Mouse (Mus musculus) gastrocnemius, adult 18-20 months (tissue): ENCODE measurements at regions not wholly inside any gene's neighbourhood (a gene's known extent, or its start where the extent isn't known, plus 50 kb on each side); places are given as distances from the start of the nearest gene placed in this dataset.

Experiments used
- DNase-seq: peaks from one replicate; pipeline ENCODE4 v3.0.0; 2021; ENCODE audit warnings: low spot score

- DNase-seq, result no peak
Measured at GRCm38 (mm10) chr2:72875677-72876076, 104.6 kb downstream of the Sp3 start.

- no peak for DNase-seq
Measured at GRCm38 (mm10) chr2:72880016-72880415, 100.2 kb downstream of the Sp3 start.

- DNase-seq, result no peak
Measured at GRCm38 (mm10) chr2:72881554-72881953, 98.7 kb downstream of the Sp3 start.

- DNase-seq, result no peak
Measured at GRCm38 (mm10) chr2:72886250-72886649, 94.0 kb downstream of the Sp3 start.
